Mouse (Mus musculus) small intestine, adult 2 months (tissue): ENCODE measurements around the gene Cfap45. TPM values are rescaled to one million over a fixed set of nuclear protein-coding genes. Genes with fewer than 3 reads are reported as not detected.

Source experiments
- H3K27ac ChIP-seq: fragments of 200-500 bp; 2 replicates; pipeline ENCODE4 v1.5.1; 2012; ENCODE audit warnings: low read depth, low read length, control low read depth, inconsistent platforms; ENCODE audit not compliant: insufficient read depth
- H3K27me3 ChIP-seq: fragments of 200-500 bp; 2 replicates; pipeline ENCODE4 v1.6.1; 2012; ENCODE audit warnings: mild to moderate bottlenecking, moderate library complexity, low read length, inconsistent platforms; ENCODE audit not compliant: control insufficient read depth, insufficient read depth
- H3K36me3 ChIP-seq: fragments of 200-500 bp; 2 replicates; pipeline ENCODE4 v1.6.1; 2012; ENCODE audit warnings: mild to moderate bottlenecking, low read length, control low read depth, inconsistent platforms; ENCODE audit not compliant: control insufficient read depth, insufficient read depth
- H3K4me1 ChIP-seq: fragments of 200-500 bp; 2 replicates; pipeline ENCODE4 v1.6.1; 2012; ENCODE audit warnings: low read length, inconsistent platforms, mixed read lengths; ENCODE audit not compliant: control insufficient read depth, insufficient read depth, insufficient read length
- H3K4me3 ChIP-seq: fragments of 200-500 bp; 2 replicates; pipeline ENCODE4 v1.5.1; 2012; ENCODE audit warnings: low read depth, mild to moderate bottlenecking, control low read depth, inconsistent platforms, low read length, moderate library complexity
- CTCF ChIP-seq: fragments of 200-500 bp; IDR thresholded peaks from 2 replicates; pipeline ENCODE4 v1.5.1; 2012; ENCODE audit warnings: low read depth, mild to moderate bottlenecking, control low read depth, inconsistent platforms, low read length, moderate library complexity, mixed read lengths; ENCODE audit not compliant: insufficient replicate concordance, insufficient read length; ENCODE audit errors: extremely low read depth
- POLR2A ChIP-seq: fragments of 200-500 bp; IDR thresholded peaks from 2 replicates; pipeline ENCODE4 v1.6.1; 2012; ENCODE audit warnings: low read depth, mild to moderate bottlenecking, control low read depth, inconsistent platforms, low read length, moderate library complexity
- WGBS: fragments of 180-500 bp; shearing (Covaris S2); methylation state at CpG from one replicate; pipeline ENCODE4 v1.1.7; 2018; 5-methylcytosine and 5-hydroxymethylcytosine counted together
- polyA plus RNA-seq: library from polyadenylated mRNA; depleted of rRNA; stranded (reverse); fragments of >200 nt; gene quantifications from 2 replicates; pipeline ENCODE4 v1.2.3, GENCODE M21; 2012

Cfap45 gene
- polyA plus RNA-seq, 1 experiment = 0.29 TPM

- Histone ChIP-seq H3K27me3 (no peaks in the 10 kb centered on the region), H3K27ac (peak overlapping the region; percentile 81), H3K4me1 (peaks cover 22% of the 10 kb centered on the region), H3K4me3 (no peak overlapping the region), H3K36me3 (no peaks in the 10 kb centered on the region)
- TF ChIP-seq POLR2A = no peak
- TF ChIP-seq CTCF = no peak
- 74% methylated on average over 7 of the region's 7 CpGs for WGBS
Observed at GRCm38 (mm10) chr1:172514551-172515268, 5.9 kb upstream of the Cfap45 start.

DNA sequence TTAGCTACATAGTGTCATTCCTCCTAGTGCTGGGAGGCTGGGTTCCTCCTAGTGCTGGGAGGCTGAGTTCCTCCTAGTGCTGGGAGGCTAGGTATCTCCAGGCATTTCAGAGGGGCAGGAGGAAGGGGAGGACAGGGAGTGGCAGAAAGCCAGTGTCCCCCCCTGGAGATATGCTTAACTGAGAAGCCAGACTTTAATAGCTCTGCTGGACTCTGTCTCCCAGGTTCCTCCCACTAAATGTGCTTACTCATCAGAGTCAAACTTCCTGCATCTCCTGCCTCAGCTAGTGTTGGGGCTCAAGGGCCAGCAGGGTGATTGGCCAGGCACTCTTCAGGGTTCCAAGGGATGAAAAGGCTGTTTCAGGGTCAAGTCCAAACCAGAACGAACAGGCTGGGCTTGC lies 5.2 kb upstream of the Cfap45 start:
- TF ChIP-seq POLR2A = no peak
- TF ChIP-seq CTCF = no peak
- H3K27me3 ChIP-seq = no peaks in the 10 kb centered on the region
- WGBS = 17% methylated on average over 1 of the region's 1 CpGs
- peaks cover 17% of the 10 kb centered on the region for H3K4me1 ChIP-seq
- no peaks in the 10 kb centered on the region for H3K36me3 ChIP-seq
- peak overlapping the region; percentile 77 for H3K27ac ChIP-seq
- no peak overlapping the region for H3K4me3 ChIP-seq

DNA sequence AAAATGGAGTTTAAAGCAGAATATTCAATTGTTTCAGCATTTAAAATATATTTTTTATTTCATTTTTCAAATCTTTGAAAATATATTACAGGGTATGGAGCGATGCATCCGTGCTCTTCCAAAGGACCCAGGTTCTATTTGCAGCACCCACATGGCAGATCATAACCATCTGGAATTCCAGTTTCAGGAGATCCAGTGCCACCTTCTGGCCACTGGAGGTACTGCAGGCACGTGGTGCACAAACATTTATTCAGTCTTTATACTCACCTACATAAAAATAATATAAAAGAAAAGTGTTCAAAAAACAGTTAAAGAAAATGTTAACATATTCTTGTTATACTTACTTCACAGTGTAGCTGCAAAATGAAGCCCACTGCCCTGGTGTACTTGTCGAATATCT lies 2.6 kb upstream of the Cfap45 start:
- WGBS = 78% methylated on average over 4 of the region's 4 CpGs
- TF ChIP-seq CTCF = peak; percentile 70; the same call in 1 of the 2 replicates
- no peak for TF ChIP-seq POLR2A

GRCm38 (mm10) chr1:172519644-172520043 lies 957 bp upstream of the Cfap45 start:
- no peaks in the 10 kb centered on the region for H3K27me3 ChIP-seq
- H3K4me3 ChIP-seq = no peak overlapping the region
- peaks cover 15% of the 10 kb centered on the region; the same call in 1 of the 2 replicates for H3K4me1 ChIP-seq
- H3K27ac ChIP-seq = no peak overlapping the region
- TF ChIP-seq CTCF (no peak), POLR2A (no peak)
- 55% methylated on average over 6 of the region's 6 CpGs for WGBS
- H3K36me3 ChIP-seq = no peaks in the 10 kb centered on the region

More for the DNA sequence above, 2.6 kb upstream of the Cfap45 start:
- no peak overlapping the region for H3K4me3 ChIP-seq
- H3K4me1 ChIP-seq = peaks cover 20% of the 10 kb centered on the region
- H3K27me3 ChIP-seq = no peaks in the 10 kb centered on the region
- no peaks in the 10 kb centered on the region for H3K36me3 ChIP-seq
- no peak overlapping the region for H3K27ac ChIP-seq

- 22% methylated on average over 7 of the region's 7 CpGs for WGBS
- no peak overlapping the region for H3K27ac ChIP-seq
- H3K4me3 ChIP-seq = no peak overlapping the region
- no peaks in the 10 kb centered on the region for H3K27me3 ChIP-seq
- no peak for TF ChIP-seq POLR2A
- TF ChIP-seq CTCF = no peak
- H3K36me3 ChIP-seq = no peaks in the 10 kb centered on the region
- peaks cover 9% of the 10 kb centered on the region; the same call in 1 of the 2 replicates for H3K4me1 ChIP-seq
Observed at GRCm38 (mm10) chr1:172522524-172522923, 1.9 kb downstream of the Cfap45 start.

GRCm38 (mm10) chr1:172523699-172524101 lies 3.1 kb downstream of the Cfap45 start:
- no peak overlapping the region for H3K27ac ChIP-seq
- 74% methylated on average over 12 of the region's 12 CpGs for WGBS

GRCm38 (mm10) chr1:172525027-172525764 lies 4.6 kb downstream of the Cfap45 start:
- peak overlapping the region; percentile 53 for H3K27ac ChIP-seq
- H3K27me3 ChIP-seq = no peaks in the 10 kb centered on the region
- TF ChIP-seq POLR2A (no peak), CTCF (peak; percentile 15; the same call in 1 of the 2 replicates)
- peaks cover 9% of the 10 kb centered on the region; the same call in 1 of the 2 replicates for H3K4me1 ChIP-seq
- 29% methylated on average over 15 of the region's 15 CpGs for whole genome bisulfite sequencing
- H3K4me3 ChIP-seq = 0 out of 2 replicates have a peak overlapping the region, but pooled peaks have one; percentile 2
- no peaks in the 10 kb centered on the region for H3K36me3 ChIP-seq

More at GRCm38 (mm10) chr1:172523699-172524101, 3.1 kb downstream of the Cfap45 start:
- no peaks in the 10 kb centered on the region for H3K27me3 ChIP-seq
- H3K4me1 ChIP-seq = peaks cover 9% of the 10 kb centered on the region; the same call in 1 of the 2 replicates
- H3K36me3 ChIP-seq = no peaks in the 10 kb centered on the region
- TF ChIP-seq CTCF (no peak), POLR2A (no peak)
- H3K4me3 ChIP-seq = no peak overlapping the region
